Mouse (Mus musculus) liver, embryonic 14.5 days (tissue): ENCODE measurements around the gene Plod1.

Experiments
- CTCF ChIP-seq: IDR thresholded peaks from 2 replicates; pipeline ENCODE4 v1.5.1; 2016; ENCODE audit warnings: antibody characterized with exemption, low read depth, control low read depth
- EP300 ChIP-seq: IDR thresholded peaks from 2 replicates; pipeline ENCODE4 v1.6.1; 2016; ENCODE audit warnings: antibody characterized with exemption, low read depth

DNA sequence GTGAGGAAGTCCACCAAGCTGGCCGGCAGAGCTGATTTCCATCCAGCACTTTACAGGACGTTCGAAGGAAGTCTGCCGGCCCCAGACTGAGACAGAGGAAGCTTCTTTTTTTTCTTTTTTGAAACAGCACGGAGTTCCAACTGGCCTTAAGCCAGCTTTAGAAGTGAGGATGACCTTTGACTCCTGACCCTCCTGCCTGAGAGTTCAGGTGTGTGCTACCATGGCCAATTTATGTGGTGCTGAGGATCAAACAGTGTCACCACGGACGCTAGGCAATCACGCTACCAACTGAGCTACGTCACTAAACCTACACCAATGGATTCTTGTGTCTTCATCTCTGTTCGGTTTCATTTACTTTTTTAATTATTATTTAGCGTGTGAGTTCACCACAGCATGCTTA is 14.2 kb downstream of the Plod1 start:
- TF ChIP-seq CTCF, result no peak
- no peak for TF ChIP-seq EP300
